Comparison of ENCODE assay signal across 13 mouse cellular contexts in genomic region chr11:96991501-96991900, GRCm38 (mm10). TPM values are rescaled to one million over a fixed set of nuclear protein-coding genes. Genes with fewer than 3 reads are reported as not detected.
"Had no signal": no experiment of that assay in that cellular context is flagged by ENCODE, and none has a peak within 500 bp of the region (broad histone marks: within the 10 kb centered on the region; RNA-seq: fewer than 3 reads in every experiment).

No protein-coding gene starts in this region.

- H3K27ac ChIP-seq: limb, embryonic 15.5 days; midbrain, embryonic 13.5 days; neural tube, embryonic 12.5 days; stomach, postnatal 0 days had no signal

- H3K9me3 ChIP-seq: limb, embryonic 15.5 days; liver, embryonic 12.5 days; midbrain, embryonic 13.5 days; neural tube, embryonic 12.5 days had no signal

- H3K4me2 ChIP-seq: limb, embryonic 15.5 days; liver, embryonic 12.5 days; midbrain, embryonic 13.5 days; neural tube, embryonic 12.5 days had no signal

- ATAC-seq: liver, embryonic 12.5 days; midbrain, embryonic 13.5 days had no signal

- H3K9ac ChIP-seq: limb, embryonic 15.5 days; liver, embryonic 12.5 days; midbrain, embryonic 13.5 days; neural tube, embryonic 12.5 days had no signal

- H3K36me3 ChIP-seq: limb, embryonic 15.5 days; liver, embryonic 12.5 days; midbrain, embryonic 13.5 days; neural tube, embryonic 12.5 days had no signal

- DNase-seq: kidney, adult 8-10 months; layer of hippocampus, adult 9-11 months; layer of hippocampus, postnatal 36 days; lung, postnatal 10 days; thymus, postnatal 4 days had no signal

- H3K4me3 ChIP-seq: limb, embryonic 15.5 days; liver, embryonic 12.5 days; midbrain, embryonic 13.5 days; neural tube, embryonic 12.5 days had no signal

RNA-seq across cellular contexts. Expression of gene Sp6, which starts 21.7 kb away (rescaled TPM):
- total RNA-seq: neutrophil, adult 5-6 weeks had no signal
- polyA plus RNA-seq: liver, embryonic 16.5 days had no signal

RNA-seq across cellular contexts. Expression of gene Lrrc46, which starts 49.7 kb away (rescaled TPM):
- total RNA-seq: megakaryocyte-erythroid progenitor cell, adult 5-6 weeks had no signal
